Mouse (Mus musculus): ENCODE results near the gene Olfr92.

DNA sequence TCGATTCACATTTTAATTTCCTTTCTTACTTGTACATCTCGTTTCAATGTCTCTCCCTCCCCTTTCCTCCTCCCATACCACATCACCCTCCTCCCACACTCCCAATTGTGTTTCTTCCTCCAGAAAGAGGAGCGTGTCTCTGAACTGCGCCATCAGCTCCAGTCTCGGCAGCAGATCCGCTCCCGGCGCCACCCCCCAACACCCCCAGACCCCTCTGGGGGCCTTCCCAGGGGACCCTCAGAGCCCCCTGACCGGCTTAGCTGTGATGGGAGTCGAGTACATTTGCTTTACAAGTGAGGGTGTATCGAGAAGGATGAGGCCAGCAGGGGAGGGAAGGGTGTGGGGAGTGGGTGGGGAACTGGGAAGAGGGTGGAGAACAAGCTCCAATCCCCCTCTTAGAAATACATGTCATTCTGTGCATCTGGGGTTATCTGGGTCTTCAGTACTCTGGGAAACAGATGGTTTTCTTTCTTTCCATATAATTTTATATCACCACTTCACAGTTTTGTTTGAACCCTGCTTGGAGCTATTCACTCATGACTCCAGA lies 47.1 kb downstream of the Olfr92 start:
- TF ChIP-seq CTCF (IDR thresholded peaks at IDR 0.05; ENCODE audit: insufficient read depth, low read depth, low read length): no peak
- TF ChIP-seq POLR2A (IDR thresholded peaks at IDR 0.05; ENCODE audit: insufficient read depth, low read depth, low read length): no peak
